Mouse (Mus musculus): ENCODE data around the gene Isoc2a.
"Not testable (repeated sequence)": the region's sequence is repeated elsewhere in the genome, so short reads cannot be mapped to it uniquely, and the experiment has no call there.

Isoc2a gene

GRCm38 (mm10) chr7:4865090-4865489 lies 11.9 kb upstream of the Isoc2a start:
- DNase-seq (ENCODE audit: low spot score): peak; percentile 55

- peak; percentile 97 for DNase-seq (ENCODE audit: low spot score)
Measured at GRCm38 (mm10) chr7:4865579-4866493, 11.1 kb upstream of the Isoc2a start.

DNA sequence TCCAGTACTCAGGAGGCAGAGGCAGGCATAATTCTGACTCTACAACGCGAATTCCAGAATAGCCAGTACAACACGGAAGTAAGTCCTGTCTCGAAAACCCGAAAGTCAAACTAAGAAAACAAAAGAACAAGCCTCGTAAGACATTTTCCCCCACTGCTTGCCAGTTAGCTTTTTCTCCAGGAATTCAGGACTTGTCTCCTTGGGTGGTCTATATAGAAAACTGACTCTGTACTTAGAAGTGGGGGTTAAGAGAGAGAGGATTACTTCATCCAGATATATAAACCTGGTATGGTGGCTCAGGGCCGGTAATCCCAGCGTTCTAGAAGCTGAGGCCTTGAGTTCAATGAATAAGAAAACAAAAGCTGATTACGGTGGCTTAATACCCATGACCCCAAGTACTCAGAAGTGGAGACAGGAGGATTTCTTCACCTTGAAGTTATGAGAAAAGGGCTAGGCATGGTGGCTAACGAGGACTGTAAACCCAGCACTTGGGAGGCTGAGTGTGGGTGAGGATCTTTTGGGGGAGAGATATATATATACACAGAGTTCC lies 10.2 kb upstream of the Isoc2a start:
- DNase-seq (ENCODE audit: low spot score): no peak

DNA sequence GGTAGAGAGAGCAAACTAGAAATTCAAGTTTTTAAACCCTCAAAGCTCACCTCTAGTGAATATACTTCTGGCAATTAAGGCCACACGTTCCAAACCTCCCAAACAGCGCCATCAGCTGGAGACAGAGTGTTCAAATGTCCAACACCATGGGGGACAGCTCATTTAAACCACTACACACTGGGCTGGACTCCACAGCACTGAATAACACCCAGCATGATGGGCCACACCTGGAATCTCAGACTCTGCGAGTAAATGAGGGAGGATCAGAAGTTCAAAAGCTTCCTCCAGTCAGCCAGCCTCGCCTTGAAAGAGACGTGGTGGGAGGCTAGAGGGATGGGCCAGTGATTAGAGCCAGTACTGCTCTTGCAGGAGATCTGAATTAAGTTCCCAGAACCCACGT lies 6.8 kb upstream of the Isoc2a start, which contains the start of gene Isoc2b:
Isoc2b (minus strand) TSS at position 126 of the 400 bp plus-strand sequence.
- DNase-seq (ENCODE audit: low spot score): no peak

GRCm38 (mm10) chr7:4877226-4877625 lies 273 bp downstream of the Isoc2a start:
- no peak for DNase-seq (ENCODE audit: low spot score)

- DNase-seq (ENCODE audit: low spot score): no peak
Measured at GRCm38 (mm10) chr7:4878186-4878585, 1.2 kb downstream of the Isoc2a start.

DNA sequence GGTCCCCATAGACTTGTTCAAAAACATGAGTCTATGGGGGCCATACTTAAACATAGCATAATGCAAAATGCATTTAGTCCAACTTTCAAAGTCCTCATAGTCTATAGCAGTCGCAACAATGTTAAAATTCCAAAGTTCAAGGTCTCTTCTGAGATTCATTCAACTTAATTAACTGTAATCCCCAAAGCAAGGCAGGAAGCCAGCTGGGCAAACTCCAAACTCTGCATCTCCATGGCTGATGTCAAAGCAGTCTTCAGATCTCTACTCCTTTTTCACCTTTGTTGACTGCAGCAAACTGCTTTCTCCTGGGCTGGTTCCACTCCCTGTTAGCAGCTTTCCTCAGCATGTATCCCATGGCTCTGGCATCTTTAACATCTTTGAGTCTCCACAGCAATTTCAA lies 2.1 kb downstream of the Isoc2a start:
- DNase-seq (ENCODE audit: low spot score): not testable (repeated sequence)

DNA sequence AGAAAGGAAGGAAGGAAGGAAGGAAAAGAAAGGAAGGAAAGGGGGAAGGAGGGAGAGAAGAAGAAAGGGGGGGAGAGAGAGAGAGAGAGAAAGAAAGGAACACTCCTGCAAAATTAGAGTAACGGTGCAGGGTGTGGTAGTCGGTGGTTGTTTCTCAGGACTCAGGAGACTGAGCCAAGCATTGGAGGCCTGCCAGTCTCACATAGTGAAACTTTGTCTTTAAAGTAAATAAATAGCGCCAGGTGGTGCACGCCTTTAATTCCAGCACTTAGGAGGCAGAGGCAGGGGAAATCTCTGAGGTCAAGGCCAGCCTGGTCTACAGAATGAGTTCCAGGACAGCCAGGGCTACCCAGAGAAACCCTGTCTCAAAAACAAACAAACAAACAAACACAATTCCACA lies 9.7 kb downstream of the Isoc2a start:
- DNase-seq (ENCODE audit: low spot score): no peak

- no peak for DNase-seq (ENCODE audit: low spot score)
Measured at GRCm38 (mm10) chr7:4895186-4895585, 18.2 kb downstream of the Isoc2a start.

GRCm38 (mm10) chr7:4898851-4899648 lies 22.1 kb downstream of the Isoc2a start:
- DNase-seq (ENCODE audit: low spot score): no peak

DNA sequence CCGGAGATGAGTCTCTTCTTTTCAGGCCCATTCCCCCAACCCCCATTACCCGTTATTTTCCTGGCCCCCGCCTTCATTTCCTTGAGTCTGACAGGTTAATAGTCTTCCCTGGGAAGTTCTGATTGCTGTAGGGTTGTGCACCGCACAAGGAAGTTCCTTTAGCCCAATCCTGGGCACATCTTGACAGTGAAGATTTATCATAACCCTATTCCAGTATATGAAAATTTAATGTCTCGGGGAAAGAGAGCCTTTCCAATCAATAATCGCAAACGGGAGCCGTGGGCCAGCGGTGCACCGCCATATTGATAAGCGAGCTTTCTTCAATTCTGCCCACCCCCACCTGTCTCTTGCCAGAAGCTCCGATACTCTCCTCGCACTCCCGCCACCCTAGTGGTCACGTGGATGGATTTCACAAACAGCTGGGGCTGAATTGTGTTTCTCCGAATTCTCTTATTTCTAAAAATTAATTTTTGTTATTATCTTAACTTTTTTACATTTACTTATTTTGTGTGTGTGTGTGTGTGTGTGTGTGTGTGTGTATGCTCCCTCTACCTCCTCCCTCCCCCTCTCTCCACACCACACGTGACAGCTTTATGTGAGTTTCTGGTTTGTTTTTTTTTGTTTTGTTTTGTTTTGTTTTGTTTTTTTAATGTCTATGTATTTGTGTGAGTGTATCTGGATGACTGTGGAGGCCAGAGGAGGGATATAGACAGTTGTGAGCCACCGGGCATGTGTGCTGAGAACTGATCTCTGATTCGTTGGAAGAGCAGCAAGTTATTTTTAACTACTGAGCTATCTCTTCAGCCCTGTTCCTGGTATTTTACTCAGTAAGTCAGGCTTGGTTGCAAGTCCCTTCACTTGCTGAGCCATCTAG lies 22.9 kb downstream of the Isoc2a start:
- peak; percentile 39 for DNase-seq (ENCODE audit: low spot score)

GRCm38 (mm10) chr7:4900523-4900851 lies 23.5 kb downstream of the Isoc2a start:
- DNase-seq (ENCODE audit: low spot score): no peak

GRCm38 (mm10) chr7:4901171-4901570 lies 24.2 kb downstream of the Isoc2a start:
- DNase-seq (ENCODE audit: low spot score): peak; percentile 35

DNA sequence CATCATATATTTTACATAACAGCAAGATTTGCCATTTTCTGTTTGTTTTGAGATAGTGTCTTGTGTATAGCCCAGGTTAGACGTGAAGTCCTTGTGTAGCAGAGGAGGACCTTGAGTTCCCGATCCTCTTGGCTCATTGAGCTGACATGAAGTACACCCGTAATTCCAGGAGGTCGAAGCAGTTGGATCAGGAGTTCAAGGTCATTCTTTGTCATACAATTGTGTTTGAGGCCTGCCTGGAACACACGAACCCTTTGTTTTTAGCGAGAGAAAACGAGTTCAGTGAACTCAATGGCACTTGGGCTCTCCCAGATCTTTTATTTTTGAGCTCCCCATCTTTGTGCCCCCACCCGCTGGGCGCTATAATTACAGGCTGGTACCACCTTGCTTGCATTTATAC lies 25.5 kb downstream of the Isoc2a start:
- no peak for DNase-seq (ENCODE audit: low spot score)

DNA sequence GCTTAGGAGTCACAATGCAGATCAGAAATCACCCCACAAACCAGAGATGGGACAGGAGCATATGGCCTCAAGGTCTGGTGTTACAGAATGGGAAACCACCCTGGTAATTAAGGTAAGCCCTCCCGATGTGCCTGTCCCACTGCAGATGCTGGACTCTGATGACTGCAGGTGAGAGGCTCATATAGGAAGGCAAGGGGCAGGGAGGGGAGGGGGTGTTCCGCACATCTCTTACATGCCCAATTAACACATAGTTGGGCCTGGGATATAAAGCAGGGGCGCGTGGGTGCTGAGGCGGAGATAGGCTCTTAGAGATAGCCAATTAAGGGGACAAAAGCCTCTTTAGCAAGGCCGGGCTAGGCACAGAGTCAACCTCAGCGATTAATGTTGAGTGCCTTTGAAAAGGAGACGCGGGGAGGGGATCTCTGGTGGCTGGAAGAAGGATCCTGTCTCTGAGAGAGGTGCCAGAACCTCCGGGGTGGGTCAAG lies 29.6 kb downstream of the Isoc2a start, which contains the start of gene Gm36210:
Gm36210 (minus strand) TSS at position 51 of the 485 bp plus-strand sequence.
- no peak for DNase-seq (ENCODE audit: low spot score)

- peak; percentile 80 for DNase-seq (ENCODE audit: low spot score)
Measured at GRCm38 (mm10) chr7:4911561-4911960, 34.6 kb downstream of the Isoc2a start.

DNA sequence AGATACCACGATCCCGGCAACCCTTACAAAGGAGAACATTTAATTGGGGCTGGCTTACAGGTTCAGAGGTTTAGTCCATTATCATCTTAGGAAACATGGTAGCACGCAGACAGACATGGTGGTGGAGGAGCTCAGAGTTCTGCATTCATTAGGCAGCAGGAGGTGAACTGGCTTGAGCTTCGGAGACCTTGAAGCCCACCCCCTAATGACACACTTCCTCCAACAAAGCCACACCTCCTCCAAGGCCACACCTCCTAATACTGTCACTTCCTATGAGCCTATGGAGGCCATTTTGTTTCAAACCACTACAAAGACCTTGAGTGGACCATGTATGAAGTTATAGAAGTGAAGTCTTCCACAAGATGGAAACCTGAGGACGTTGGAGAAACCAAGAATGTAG lies 35.3 kb downstream of the Isoc2a start:
- DNase-seq (ENCODE audit: low spot score): no peak

GRCm38 (mm10) chr7:4915007-4915665 lies 38.2 kb downstream of the Isoc2a start, which contains the start of gene Zfp628:
Gene Zfp628, plus strand, starts transcription at chr7:4915217.
- peak; percentile 93 for DNase-seq (ENCODE audit: low spot score)

DNA sequence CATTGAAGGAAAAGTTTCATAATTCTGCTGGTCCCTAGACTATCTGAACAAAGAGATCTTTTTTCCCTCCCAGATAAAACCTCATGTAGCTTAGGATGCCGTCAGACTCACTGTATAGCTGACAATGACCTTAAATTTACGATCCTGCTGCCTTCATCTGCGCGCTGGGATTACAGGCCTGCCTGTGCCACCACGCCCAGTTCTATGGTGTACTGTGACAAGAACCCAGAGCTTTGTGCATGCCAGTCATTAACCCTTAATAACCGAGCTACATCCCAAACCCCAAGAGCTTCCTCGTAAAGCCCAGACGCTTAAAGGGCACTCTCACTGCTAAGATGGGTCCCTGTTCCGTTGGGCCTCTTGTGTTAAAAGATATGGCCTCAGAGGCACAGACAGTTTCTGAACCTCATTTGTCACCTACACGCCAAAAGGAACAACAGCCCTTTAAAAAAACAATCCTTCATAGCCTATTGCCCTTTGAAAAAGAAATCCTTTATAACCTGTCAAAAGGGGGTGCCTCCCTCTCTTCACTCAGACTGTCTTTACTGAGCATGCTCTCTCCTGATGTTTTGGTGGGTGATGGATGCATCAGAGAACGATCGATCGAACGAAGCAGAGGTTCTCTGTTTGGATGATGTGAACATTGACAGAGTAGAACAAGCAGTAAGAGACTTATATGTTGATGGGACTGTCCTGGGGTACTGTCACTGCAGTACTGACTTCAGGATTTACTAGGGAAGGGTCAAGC lies 38.9 kb downstream of the Isoc2a start:
- peak; percentile 60 for DNase-seq (ENCODE audit: low spot score)

GRCm38 (mm10) chr7:4917494-4917893 lies 40.5 kb downstream of the Isoc2a start:
- no peak for DNase-seq (ENCODE audit: low spot score)

Measured in embryo, embryonic 10 days (tissue).